Mouse (Mus musculus) kidney, adult 2 months (tissue): ENCODE measurements at regions not wholly inside any gene's neighbourhood (a gene's known extent, or its start where the extent isn't known, plus 50 kb on each side); places are given as distances from the start of the nearest gene placed in this dataset.

Experiments
- CTCF ChIP-seq: fragments of 200-500 bp; conservative IDR thresholded peaks from 2 replicates; pipeline ENCODE4 v1.5.1; 2011; ENCODE audit warnings: low read depth, mild to moderate bottlenecking, control low read depth, low read length, moderate library complexity, mixed read lengths; ENCODE audit not compliant: insufficient read depth, insufficient read length
- POLR2A ChIP-seq: fragments of 200-500 bp; IDR thresholded peaks from one replicate; pipeline ENCODE4 v1.6.1; 2011; ENCODE audit warnings: low read depth, low read length, control low read depth

- TF ChIP-seq CTCF, result no peak
- TF ChIP-seq POLR2A, result no peak
Observed at GRCm38 (mm10) chr3:51064201-51064600, 160.0 kb upstream of the Noct start.
